9 mouse cellular contexts compared by ENCODE assay signal in genomic region chr1:63178308-63178707, GRCm38 (mm10). TPM values are rescaled to one million over a fixed set of nuclear protein-coding genes. Genes with fewer than 3 reads are reported as not detected.
DNase-seq lines count a peak whose midpoint lies in the region; ATAC-seq and TF ChIP-seq lines count a peak whose summit lies in the region.
"Had no signal": no experiment of that assay in that cellular context is flagged by ENCODE, and none has a peak within 500 bp of the region (broad histone marks: within the 10 kb centered on the region; RNA-seq: fewer than 3 reads in every experiment).

No protein-coding gene starts in this region.

- H3K36me3 ChIP-seq in heart, embryonic 12.5 days, result peaks cover 30% of the 10 kb centered on the region
- H3K36me3 ChIP-seq in ES-E14 (ENCODE audit: control insufficient read depth, insufficient read depth, low read length, poor library complexity, severe bottlenecking), result peaks cover 25% of the 10 kb centered on the region
- H3K36me3 ChIP-seq in hindbrain, embryonic 14.5 days (replicated peaks; ENCODE audit: control insufficient read depth, insufficient read depth), result peaks cover 33% of the 10 kb centered on the region
- peaks cover 22% of the 10 kb centered on the region for H3K36me3 ChIP-seq in midbrain, embryonic 13.5 days
- H3K36me3 ChIP-seq in lung, postnatal 0 days (ENCODE audit: insufficient read depth, low read length), result no peaks in the 10 kb centered on the region

- H3K4me3 ChIP-seq in heart, embryonic 12.5 days, result peak overlapping the region; percentile 89
- H3K4me3 ChIP-seq in ES-E14 (ENCODE audit: insufficient read depth in 1 of 2, low read depth in 1 of 2, low read length in 2 of 2, poor library complexity in 1 of 2, severe bottlenecking in 1 of 2), result peak overlapping the region; percentile 95 to 98
- peak overlapping the region; percentile 84; the same call in 1 of the 2 replicates for H3K4me3 ChIP-seq in hindbrain, embryonic 14.5 days (replicated peaks; ENCODE audit: low read length)
- H3K4me3 ChIP-seq in midbrain, embryonic 13.5 days (replicated peaks), result peak overlapping the region; percentile 87
- no peak overlapping the region for H3K4me3 ChIP-seq in lung, postnatal 0 days (ENCODE audit: low read depth, low read length)

- no peak for DNase-seq in heart, postnatal 25 days (ENCODE audit: low spot score)
- no peak for DNase-seq in ES-E14 (ENCODE audit: low read depth, low spot score)
- DNase-seq in hindbrain, embryonic 14.5 days (ENCODE audit: low spot score), result no peak
- no peak for DNase-seq in cerebellum, postnatal 4 days (ENCODE audit: low spot score in 2 of 2)
- no peak for DNase-seq in right cerebral cortex, postnatal 14 days
- DNase-seq in lung, postnatal 0 days (ENCODE audit: low spot score), result no peak
- DNase-seq: left cerebral cortex, postnatal 4 days had no signal

- peak overlapping the region; percentile 98; the same call in 1 of the 2 replicates for H3K9ac ChIP-seq in heart, embryonic 12.5 days
- peak overlapping the region; percentile 99; the same call in 1 of the 2 replicates for H3K9ac ChIP-seq in ES-E14 (ENCODE audit: insufficient read depth, low read depth, low read length, poor library complexity, severe bottlenecking)
- 0 out of 2 replicates have a peak overlapping the region, but pooled peaks have one; percentile 92 for H3K9ac ChIP-seq in hindbrain, embryonic 14.5 days
- H3K9ac ChIP-seq in midbrain, embryonic 13.5 days (replicated peaks), result peak overlapping the region; percentile 97; the same call in 1 of the 2 replicates
- H3K9ac ChIP-seq in lung, postnatal 0 days (replicated peaks; ENCODE audit: low read depth), result no peak overlapping the region

- intact Hi-C loops in heart, postnatal 25 days (cut with DNase I), result loop anchor here (10.0 kb wide), 1 partner anchor 1356 kb away; the partner anchor contains the start of gene Creb1

- TF ChIP-seq EP300 in lung, postnatal 0 days (IDR thresholded peaks at IDR 0.05), result no peak

- WGBS in heart, embryonic 12.5 days, result 66% methylated on average over 3 of the region's 3 CpGs
- WGBS in hindbrain, embryonic 14.5 days, result 83% methylated on average over 3 of the region's 3 CpGs
- WGBS in midbrain, embryonic 13.5 days, result 87% methylated on average over 3 of the region's 3 CpGs
- WGBS in lung, postnatal 0 days, result 57% methylated on average over 3 of the region's 3 CpGs

- in situ Hi-C loops in ES-E14 (cut with MboI; ENCODE audit: low sequenced_read_pairs in 2 of 2, unreplicated experiment in 2 of 2), result no loop called here

- TF ChIP-seq CTCF in lung, postnatal 0 days (IDR thresholded peaks at IDR 0.05), result no peak

- no peak overlapping the region; the same call in 1 of the 2 replicates for H3K27ac ChIP-seq in heart, embryonic 12.5 days (ENCODE audit: poor library complexity, severe bottlenecking)
- H3K27ac ChIP-seq in ES-E14 (ENCODE audit: insufficient read depth, low read depth, low read length, poor library complexity, severe bottlenecking), result no peak overlapping the region; the same call in 1 of the 2 replicates
- no peak overlapping the region for H3K27ac ChIP-seq in hindbrain, embryonic 14.5 days
- H3K27ac ChIP-seq in midbrain, embryonic 13.5 days, result no peak overlapping the region
- no peak overlapping the region for H3K27ac ChIP-seq in lung, postnatal 0 days (ENCODE audit: low read length)

- no peaks in the 10 kb centered on the region for H3K27me3 ChIP-seq in heart, embryonic 12.5 days (replicated peaks)
- H3K27me3 ChIP-seq in hindbrain, embryonic 14.5 days (ENCODE audit: control insufficient read depth, insufficient read depth, low read length), result no peaks in the 10 kb centered on the region
- H3K27me3 ChIP-seq in midbrain, embryonic 13.5 days, result no peaks in the 10 kb centered on the region
- no peaks in the 10 kb centered on the region for H3K27me3 ChIP-seq in lung, postnatal 0 days (replicated peaks; ENCODE audit: insufficient read depth, low read length)

- no peak for ATAC-seq in heart, embryonic 12.5 days (ENCODE audit: insufficient number of reproducible peaks, low FRiP score)
- ATAC-seq in hindbrain, embryonic 14.5 days (ENCODE audit: low FRiP score), result no peak
- ATAC-seq in midbrain, embryonic 13.5 days, result no peak
- no peak for ATAC-seq in lung, postnatal 0 days

- peak overlapping the region; percentile 95 for H3K4me2 ChIP-seq in heart, embryonic 12.5 days
- H3K4me2 ChIP-seq in hindbrain, embryonic 14.5 days (replicated peaks), result peak overlapping the region; percentile 78; the same call in 1 of the 2 replicates
- H3K4me2 ChIP-seq in midbrain, embryonic 13.5 days (replicated peaks), result peak overlapping the region; percentile 74
- no peak overlapping the region for H3K4me2 ChIP-seq in lung, postnatal 0 days (replicated peaks; ENCODE audit: low read depth, low read length)

- peaks cover 22% of the 10 kb centered on the region for H3K4me1 ChIP-seq in heart, embryonic 12.5 days (replicated peaks)
- no peaks in the 10 kb centered on the region for H3K4me1 ChIP-seq in ES-E14 (ENCODE audit: control insufficient read depth in 2 of 2, insufficient read depth in 2 of 2, low read length in 2 of 2, poor library complexity in 1 of 2)
- H3K4me1 ChIP-seq in hindbrain, embryonic 14.5 days (replicated peaks; ENCODE audit: control insufficient read depth, insufficient read depth, low read length), result peaks cover 24% of the 10 kb centered on the region
- peaks cover 32% of the 10 kb centered on the region for H3K4me1 ChIP-seq in midbrain, embryonic 13.5 days (replicated peaks)
- peaks cover 9% of the 10 kb centered on the region; the same call in 1 of the 2 replicates for H3K4me1 ChIP-seq in lung, postnatal 0 days (ENCODE audit: insufficient read depth, low read depth, low read length)

- no peaks in the 10 kb centered on the region for H3K9me3 ChIP-seq in heart, embryonic 12.5 days (replicated peaks)
- no peaks in the 10 kb centered on the region for H3K9me3 ChIP-seq in ES-E14 (ENCODE audit: control insufficient read depth, insufficient read depth, low read depth, low read length)
- no peaks in the 10 kb centered on the region for H3K9me3 ChIP-seq in hindbrain, embryonic 14.5 days (ENCODE audit: control insufficient read depth, low read length)
- H3K9me3 ChIP-seq in midbrain, embryonic 13.5 days, result no peaks in the 10 kb centered on the region
- H3K9me3 ChIP-seq in lung, postnatal 0 days (ENCODE audit: low read length), result no peaks in the 10 kb centered on the region

TF ChIP-seq in ES-E14, 5 proteins besides CTCF, POLR2A, EP300 and RAD21:
- no peak for TF ChIP-seq CHD2 (IDR thresholded peaks at IDR 0.05; ENCODE audit: low read depth, low read length)
- no peak for TF ChIP-seq ZC3H11A (IDR thresholded peaks at IDR 0.05; ENCODE audit: borderline replicate concordance, low read depth, low read length)
- no peak for TF ChIP-seq HCFC1 (IDR thresholded peaks at IDR 0.05; ENCODE audit: borderline replicate concordance, insufficient read depth, low read length)
- TF ChIP-seq MAFK (IDR thresholded peaks at IDR 0.05; ENCODE audit: insufficient read depth, low read depth, low read length), result no peak
- no peak for TF ChIP-seq ZNF384 (IDR thresholded peaks at IDR 0.05; ENCODE audit: low read depth, low read length)
TF ChIP-seq in ES-E14: peak in this region for 0.

RNA-seq across cellular contexts. Expression of gene Ndufs1, which starts 1.7 kb away (rescaled TPM):
- polyA plus RNA-seq in heart, embryonic 12.5 days (2016; fragmentation: Nextera tagmentation; extraction: Ambion mirVana), result 327 and 338 TPM in 2 replicates
- total RNA-seq in heart, postnatal 25 days (2021), result 100 to 1,000 TPM; 830 to 856 TPM
- 84.2 and 101 TPM in 2 replicates for total RNA-seq in ES-E14 (2012; rRNA removed)
- 153 and 159 TPM in 2 replicates for polyA plus RNA-seq in hindbrain, embryonic 14.5 days (2014; fragmentation: Nextera tagmentation; extraction: Ambion mirVana)
- 134 and 143 TPM in 2 replicates for polyA plus RNA-seq in midbrain, embryonic 13.5 days (2015; fragmentation: Nextera tagmentation; extraction: Ambion mirVana)
- polyA plus RNA-seq in lung, postnatal 0 days (2015; fragmentation: Nextera tagmentation; extraction: Ambion mirVana), result 63.0 and 64.3 TPM in 2 replicates

RNA-seq across cellular contexts. Expression of gene Eef1b2, which starts 1.7 kb away (rescaled TPM):
- polyA plus RNA-seq in heart, embryonic 12.5 days (2016; fragmentation: Nextera tagmentation; extraction: Ambion mirVana), result 291 and 297 TPM in 2 replicates
- 100 to 1,000 TPM; 356 to 385 TPM for total RNA-seq in heart, postnatal 25 days (2021)
- total RNA-seq in ES-E14 (2012; rRNA removed), result 1,668 and 1,913 TPM in 2 replicates
- 487 and 490 TPM in 2 replicates for polyA plus RNA-seq in hindbrain, embryonic 14.5 days (2014; fragmentation: Nextera tagmentation; extraction: Ambion mirVana)
- 462 and 473 TPM in 2 replicates for polyA plus RNA-seq in midbrain, embryonic 13.5 days (2015; fragmentation: Nextera tagmentation; extraction: Ambion mirVana)
- polyA plus RNA-seq in lung, postnatal 0 days (2015; fragmentation: Nextera tagmentation; extraction: Ambion mirVana), result 274 and 315 TPM in 2 replicates

RNA-seq across cellular contexts. Expression of gene Gpr1, which starts 36.0 kb away (rescaled TPM):
- 0.11 TPM in 1 of 2 replicates, not detected in the other for polyA plus RNA-seq in heart, embryonic 12.5 days (2016; fragmentation: Nextera tagmentation; extraction: Ambion mirVana)
- total RNA-seq in heart, postnatal 25 days (2021), result under 1 TPM; 0.31 to 0.49 TPM
- 1.3 and 2.2 TPM in 2 replicates for total RNA-seq in ES-E14 (2012; rRNA removed)
- polyA plus RNA-seq in hindbrain, embryonic 14.5 days (2014; fragmentation: Nextera tagmentation; extraction: Ambion mirVana), result 0.35 and 0.63 TPM in 2 replicates
- polyA plus RNA-seq in midbrain, embryonic 13.5 days (2015; fragmentation: Nextera tagmentation; extraction: Ambion mirVana), result 0.43 and 0.70 TPM in 2 replicates
- 0.10 TPM in 1 of 2 replicates, not detected in the other for polyA plus RNA-seq in lung, postnatal 0 days (2015; fragmentation: Nextera tagmentation; extraction: Ambion mirVana)
